Mouse (Mus musculus) spleen, postnatal 4 days (tissue): ENCODE measurements around the gene Slc48a1.

Experiments
- DNase-seq, 2 experiments: peaks; one replicate each; pipeline ENCODE4 v3.0.0; 2022; ENCODE audit warnings: low spot score in 2 of 2

The Slc48a1 gene

GRCm38 (mm10) chr15:97842058-97842457 is 63.7 kb downstream of the Slc48a1 start:
- DNase-seq, result no peak
